Mouse (Mus musculus) embryo, embryonic 11.5 days (tissue): ENCODE measurements around the gene Vmn2r39.
"Not testable (repeated sequence)": the region's sequence is repeated elsewhere in the genome, so short reads cannot be mapped to it uniquely, and the experiment has no call there.

Experiments used
- DNase-seq: peaks from one replicate; pipeline ENCODE4 v3.0.0-alpha.2; 2012; ENCODE audit warnings: low read depth, low spot score

Vmn2r39 gene

GRCm38 (mm10) chr7:9030698-9031097 lies at the start of gene Vmn2r39:
Gene Vmn2r39, minus strand, starts transcription at chr7:9030798.
- DNase-seq, result not testable (repeated sequence)

DNA sequence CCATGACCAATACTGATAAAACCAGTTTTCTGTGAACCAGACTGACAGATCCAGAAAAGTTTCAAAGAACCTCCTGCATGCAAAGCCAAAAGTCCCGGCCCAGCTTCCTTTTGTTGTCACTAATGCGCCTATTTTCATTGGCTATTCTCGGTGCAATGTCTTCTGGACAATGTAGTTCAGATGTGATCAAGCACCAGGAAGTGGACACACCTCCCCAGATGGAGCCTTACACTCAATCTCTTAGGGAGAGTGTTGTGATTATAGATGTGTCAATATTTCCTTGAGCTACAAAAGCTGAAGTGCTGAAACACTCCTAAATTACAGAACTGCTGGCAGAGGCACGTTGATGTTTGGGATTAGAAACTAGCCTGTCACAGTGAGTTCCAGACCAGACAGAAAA lies 34.8 kb upstream of the Vmn2r39 start:
- DNase-seq, result not testable (repeated sequence)
